Mouse (Mus musculus) brain, embryonic 14.5 days (tissue): ENCODE measurements around the gene Negr1.

Source experiments
- CTCF ChIP-seq: fragments of 200-500 bp; IDR thresholded peaks from 2 replicates; pipeline ENCODE4 v1.5.1; 2012; ENCODE audit warnings: inconsistent platforms, mild to moderate bottlenecking, moderate library complexity, borderline replicate concordance; ENCODE audit not compliant: insufficient read depth, insufficient read length; ENCODE audit errors: extremely low read depth
- POLR2A ChIP-seq: fragments of 200-500 bp; IDR thresholded peaks from 2 replicates; pipeline ENCODE4 v1.6.1; 2012; ENCODE audit warnings: mild to moderate bottlenecking, inconsistent platforms, borderline replicate concordance; ENCODE audit not compliant: poor library complexity, insufficient read depth, insufficient read length, severe bottlenecking; ENCODE audit errors: extremely low read depth

DNA sequence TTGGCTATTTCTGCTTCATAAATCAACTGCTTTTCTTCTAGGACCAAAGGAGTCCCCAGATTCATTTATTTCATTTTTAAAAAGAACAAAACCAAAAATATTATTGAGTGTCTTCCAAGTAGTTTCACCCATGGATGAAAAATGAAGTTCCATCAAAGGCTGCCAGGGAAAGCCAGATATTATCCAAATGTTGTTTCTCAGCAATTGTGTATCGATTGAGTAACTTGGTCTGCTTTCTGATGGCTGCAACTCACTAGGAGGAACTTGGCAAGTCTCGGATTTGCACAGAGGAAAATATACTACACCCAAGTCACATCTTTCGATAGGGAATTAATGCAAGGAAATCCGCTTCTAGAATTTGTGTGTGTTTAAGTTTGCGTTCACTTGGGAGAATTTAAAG, 363.5 kb downstream of the Negr1 start:
- TF ChIP-seq POLR2A: no peak
- TF ChIP-seq CTCF: no peak
